Mouse (Mus musculus) stomach, embryonic 15.5 days (tissue): ENCODE measurements around the gene Mrpl43. TPM values are rescaled to one million over a fixed set of nuclear protein-coding genes. Genes with fewer than 3 reads are reported as not detected.

ENCODE experiments used
- ATAC-seq: fragments of 200-750 bp; cut with Nextera tagmentation; 2 replicates; pipeline ENCODE4 v1.8.0; 2017; ENCODE audit warnings: low read depth, moderate number of reproducible peaks, moderate TSS enrichment; ENCODE audit not compliant: insufficient read depth, low FRiP score
- H3K27ac ChIP-seq: fragments of 300-500 bp; sonication (generic); 2 replicates; pipeline ENCODE4 v1.5.1; 2015; ENCODE audit warnings: mild to moderate bottlenecking, inconsistent platforms
- H3K27me3 ChIP-seq: fragments of 300-500 bp; sonication (generic); replicated peaks from 2 replicates; pipeline ENCODE4 v1.6.1; 2015; ENCODE audit warnings: inconsistent platforms
- H3K36me3 ChIP-seq: fragments of 300-500 bp; sonication (generic); 2 replicates; pipeline ENCODE4 v1.6.1; 2015; ENCODE audit warnings: inconsistent platforms
- H3K4me1 ChIP-seq: fragments of 300-500 bp; sonication (generic); 2 replicates; pipeline ENCODE4 v1.6.1; 2015; ENCODE audit warnings: inconsistent platforms
- H3K4me2 ChIP-seq: fragments of 300-500 bp; sonication (generic); 2 replicates; pipeline ENCODE4 v1.6.1; 2015; ENCODE audit warnings: mild to moderate bottlenecking, inconsistent platforms
- H3K4me3 ChIP-seq: fragments of 300-500 bp; sonication (generic); replicated peaks from 2 replicates; pipeline ENCODE4 v1.5.1; 2015; ENCODE audit warnings: inconsistent platforms
- H3K9ac ChIP-seq: fragments of 300-500 bp; sonication (generic); 2 replicates; pipeline ENCODE4 v1.6.1; 2015; ENCODE audit warnings: inconsistent platforms
- H3K9me3 ChIP-seq: fragments of 300-500 bp; sonication (generic); 2 replicates; pipeline ENCODE4 v1.6.1; 2016; ENCODE audit warnings: inconsistent platforms
- WGBS: fragments of 180-500 bp; shearing (Covaris S2); methylation state at CpG from one replicate; pipeline ENCODE4 v1.1.7; 2015; 5-methylcytosine and 5-hydroxymethylcytosine counted together
- polyA plus RNA-seq: library from polyadenylated mRNA; unstranded; fragments of >200 nt; fragmentation: Nextera tagmentation; extraction: Ambion mirVana; gene quantifications from 2 replicates; pipeline ENCODE4 v1.2.1, GENCODE M21; 2015

The Mrpl43 gene
- polyA plus RNA-seq, 1 experiment from 2014 or later, result 70.4 TPM

DNA sequence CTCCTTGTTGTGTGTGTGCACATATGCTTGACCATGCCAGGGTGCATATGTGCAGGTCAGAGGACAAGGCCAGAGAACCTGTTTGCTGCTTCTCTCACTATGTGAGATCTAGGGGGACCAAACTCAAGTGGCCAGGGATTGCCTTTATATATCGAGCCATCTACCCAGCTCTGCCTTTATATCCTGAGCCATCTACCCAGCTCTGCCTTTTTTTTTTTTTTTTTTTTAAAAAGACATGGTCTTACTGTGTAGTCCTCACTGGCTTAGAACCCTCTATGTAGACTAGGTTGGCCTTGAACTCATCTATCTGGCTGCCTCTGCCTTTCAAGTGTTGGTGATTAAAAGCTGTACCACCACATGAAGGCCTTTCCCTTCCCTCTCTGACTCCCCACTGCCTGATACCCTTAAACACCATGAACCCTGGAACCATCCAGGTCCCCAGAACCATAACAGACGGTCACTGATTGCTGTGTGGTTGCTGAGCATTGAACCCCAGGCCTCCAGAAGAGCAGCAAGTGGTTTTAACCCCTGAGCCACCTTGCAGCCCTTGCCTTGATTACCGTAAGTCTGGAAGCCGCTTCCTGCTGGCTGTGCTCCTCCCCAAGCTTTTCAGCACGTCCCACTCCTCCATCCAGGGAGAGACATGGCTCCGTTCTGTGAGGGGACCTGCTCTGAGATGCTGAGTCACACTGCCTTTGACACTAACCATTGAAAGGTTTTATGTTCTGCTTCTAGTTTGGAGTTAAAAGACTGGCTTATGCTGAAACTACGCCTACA, 2.3 kb downstream of the Mrpl43 start:
- no peak overlapping the region for H3K4me3 ChIP-seq
- H3K9ac ChIP-seq, result no peak overlapping the region
- H3K4me1 ChIP-seq, result peaks cover 25% of the 10 kb centered on the region
- 82% methylated on average over 7 of the region's 7 CpGs for WGBS
- no peak overlapping the region for H3K4me2 ChIP-seq
- H3K27ac ChIP-seq, result no peak overlapping the region
- no peaks in the 10 kb centered on the region for H3K9me3 ChIP-seq
- H3K36me3 ChIP-seq, result peaks cover 5% of the 10 kb centered on the region; the same call in 1 of the 2 replicates
- no peaks in the 10 kb centered on the region for H3K27me3 ChIP-seq
- ATAC-seq, result no peak

DNA sequence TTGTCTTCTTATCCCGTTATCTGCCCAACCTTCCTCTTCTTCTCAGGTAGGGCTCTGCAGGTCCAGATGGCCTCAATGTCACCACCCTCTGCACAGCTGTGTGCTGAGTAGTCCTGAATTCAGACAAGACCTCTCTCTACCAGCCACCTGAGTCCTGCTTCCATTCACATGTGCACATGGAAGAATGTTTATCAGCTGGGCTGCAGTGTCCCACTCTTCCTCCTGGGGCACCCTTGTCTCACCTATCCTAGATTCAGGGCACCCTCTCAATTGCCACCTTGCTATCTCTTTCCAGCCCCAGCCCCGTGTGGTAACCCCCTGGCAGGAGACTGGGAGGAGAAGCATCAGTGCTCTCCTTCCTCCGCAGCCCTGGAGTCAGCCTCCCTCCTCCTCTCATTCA, 3.9 kb downstream of the Mrpl43 start:
- Histone ChIP-seq H3K27me3 (no peaks in the 10 kb centered on the region), H3K27ac (no peak overlapping the region), H3K4me1 (peaks cover 14% of the 10 kb centered on the region), H3K36me3 (peaks cover 5% of the 10 kb centered on the region; the same call in 1 of the 2 replicates), H3K9me3 (no peaks in the 10 kb centered on the region), H3K4me3 (no peak overlapping the region), H3K4me2 (no peak overlapping the region), H3K9ac (no peak overlapping the region)
- no peak for ATAC-seq
- WGBS, result 55% methylated on average over 3 of the region's 3 CpGs

DNA sequence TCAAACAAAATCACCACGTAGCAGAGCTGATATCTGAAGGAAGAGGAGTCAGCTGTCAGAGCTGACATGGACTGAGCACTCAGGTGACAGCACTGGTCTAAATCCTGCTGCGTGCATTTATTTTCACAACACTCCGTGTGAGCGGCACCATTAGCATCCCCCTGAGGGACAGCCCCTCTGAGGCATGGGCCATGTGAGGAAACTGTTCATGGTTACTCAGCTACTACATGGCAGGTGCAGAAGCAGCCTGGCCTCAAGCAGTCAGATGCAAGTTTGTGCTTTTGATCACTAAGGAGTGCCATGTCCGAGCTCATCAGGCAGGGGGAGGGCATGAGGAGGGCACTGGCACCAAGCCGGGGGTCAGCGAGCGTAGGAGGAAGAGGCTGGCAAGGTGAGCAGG, 6.6 kb downstream of the Mrpl43 start:
- 86% methylated on average over 8 of the region's 8 CpGs for WGBS
- Histone ChIP-seq H3K36me3 (peaks cover 5% of the 10 kb centered on the region; the same call in 1 of the 2 replicates), H3K27ac (no peak overlapping the region), H3K4me2 (no peak overlapping the region), H3K9me3 (no peaks in the 10 kb centered on the region), H3K27me3 (no peaks in the 10 kb centered on the region), H3K9ac (no peak overlapping the region), H3K4me3 (no peak overlapping the region), H3K4me1 (no peaks in the 10 kb centered on the region)
- no peak for ATAC-seq

DNA sequence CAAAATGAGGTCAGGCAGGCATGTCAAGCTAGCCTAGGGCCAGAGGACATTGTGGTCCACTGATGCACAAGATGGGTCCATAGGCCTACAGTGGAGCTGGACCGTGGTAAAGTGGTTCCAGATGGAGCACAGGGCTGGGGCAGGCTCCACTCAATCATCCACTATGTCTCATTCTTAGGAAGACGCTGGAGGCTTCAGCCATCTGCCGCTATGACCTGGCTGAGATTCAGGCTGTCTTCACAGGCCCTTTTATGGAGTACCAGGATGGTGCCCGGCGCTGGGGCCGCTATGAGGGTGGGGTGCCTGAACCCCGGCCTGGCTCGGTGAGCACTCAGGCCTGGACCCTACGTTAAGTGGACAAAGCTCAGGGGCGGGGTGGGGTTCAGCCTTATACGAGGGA, 8.5 kb downstream of the Mrpl43 start:
- H3K27me3 ChIP-seq, result no peaks in the 10 kb centered on the region
- no peak overlapping the region for H3K4me3 ChIP-seq
- H3K9ac ChIP-seq, result no peak overlapping the region
- H3K27ac ChIP-seq, result no peak overlapping the region
- ATAC-seq, result no peak
- no peaks in the 10 kb centered on the region for H3K9me3 ChIP-seq
- 78% methylated on average over 11 of the region's 11 CpGs for WGBS
- no peak overlapping the region for H3K4me2 ChIP-seq
- H3K4me1 ChIP-seq, result no peaks in the 10 kb centered on the region
- H3K36me3 ChIP-seq, result peaks cover 5% of the 10 kb centered on the region; the same call in 1 of the 2 replicates

DNA sequence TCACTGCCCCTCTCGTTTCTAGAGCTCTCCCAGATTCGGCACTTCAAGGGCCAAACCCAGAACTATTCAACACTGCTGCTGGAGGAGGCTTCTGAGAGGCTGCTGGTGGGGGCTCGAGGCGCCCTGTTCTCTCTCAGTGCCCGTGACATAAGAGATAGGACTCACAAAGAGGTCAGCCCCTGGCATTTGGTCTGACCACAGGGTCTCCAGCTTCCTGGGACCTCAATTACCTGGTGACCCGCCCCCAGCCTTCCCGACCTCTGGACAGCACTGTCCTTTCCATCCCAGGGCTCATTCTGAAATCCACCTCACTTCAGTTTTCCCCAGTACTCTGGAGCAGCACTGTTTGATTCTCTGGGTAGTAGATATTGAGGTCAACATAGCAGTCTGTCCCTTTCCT, 13.5 kb downstream of the Mrpl43 start:
- H3K4me2 ChIP-seq, result no peak overlapping the region

DNA sequence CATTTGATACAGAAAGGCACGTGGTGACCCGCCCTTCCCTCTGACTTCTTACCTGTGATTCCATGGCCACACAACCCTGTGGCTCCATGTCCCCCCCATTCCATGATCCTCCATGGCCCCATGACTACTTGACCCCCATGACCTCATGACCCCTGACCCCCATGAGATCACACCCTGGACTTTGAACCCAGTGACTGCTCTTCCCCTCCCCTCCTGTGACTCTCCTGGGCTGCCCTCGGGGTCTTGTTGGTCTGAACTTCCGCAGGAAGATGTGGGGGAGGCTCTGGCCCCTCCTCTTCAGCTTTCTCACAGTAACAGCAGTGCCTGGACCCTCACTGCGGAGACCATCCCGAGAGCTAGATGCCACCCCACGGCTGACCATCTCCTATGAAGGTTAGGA, 14.0 kb downstream of the Mrpl43 start:
- WGBS, result 53% methylated on average over 7 of the region's 7 CpGs
- H3K4me3 ChIP-seq, result no peak overlapping the region
- peaks cover 17% of the 10 kb centered on the region for H3K4me1 ChIP-seq
- no peak overlapping the region for H3K9ac ChIP-seq
- ATAC-seq, result no peak
- no peak overlapping the region for H3K4me2 ChIP-seq
- H3K27me3 ChIP-seq, result no peaks in the 10 kb centered on the region
- H3K36me3 ChIP-seq, result no peaks in the 10 kb centered on the region
- H3K9me3 ChIP-seq, result no peaks in the 10 kb centered on the region
- no peak overlapping the region for H3K27ac ChIP-seq

More for the DNA sequence above, 13.5 kb downstream of the Mrpl43 start:
- H3K27me3 ChIP-seq, result no peaks in the 10 kb centered on the region
- H3K9ac ChIP-seq, result no peak overlapping the region
- H3K27ac ChIP-seq, result no peak overlapping the region
- peaks cover 17% of the 10 kb centered on the region for H3K4me1 ChIP-seq
- no peak overlapping the region for H3K4me3 ChIP-seq
- H3K9me3 ChIP-seq, result no peaks in the 10 kb centered on the region
- no peaks in the 10 kb centered on the region for H3K36me3 ChIP-seq
- no peak for ATAC-seq
- WGBS, result 68% methylated on average over 7 of the region's 7 CpGs

DNA sequence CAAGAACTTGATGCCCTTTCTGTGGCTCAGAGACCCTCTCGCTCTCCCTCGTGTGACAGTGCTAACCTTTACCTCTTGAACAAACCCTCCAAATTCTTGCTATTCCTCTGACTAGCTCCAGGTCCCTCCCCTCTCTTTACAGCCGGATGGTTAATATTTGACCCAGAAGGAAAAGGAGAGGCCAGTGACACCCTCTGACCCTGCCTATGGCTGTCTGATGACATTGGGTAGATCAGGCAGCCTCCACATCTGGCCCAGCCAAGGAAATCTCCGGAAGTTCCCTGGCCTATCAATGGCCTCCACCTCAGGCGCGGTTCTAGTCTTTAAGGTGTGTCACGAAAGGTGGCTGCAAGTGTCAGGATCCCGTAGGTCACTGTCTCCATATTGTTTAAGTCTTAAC, 15.2 kb downstream of the Mrpl43 start:
- no peaks in the 10 kb centered on the region for H3K36me3 ChIP-seq
- ATAC-seq, result peak; percentile 49; the same call in 1 of the 2 replicates

DNA sequence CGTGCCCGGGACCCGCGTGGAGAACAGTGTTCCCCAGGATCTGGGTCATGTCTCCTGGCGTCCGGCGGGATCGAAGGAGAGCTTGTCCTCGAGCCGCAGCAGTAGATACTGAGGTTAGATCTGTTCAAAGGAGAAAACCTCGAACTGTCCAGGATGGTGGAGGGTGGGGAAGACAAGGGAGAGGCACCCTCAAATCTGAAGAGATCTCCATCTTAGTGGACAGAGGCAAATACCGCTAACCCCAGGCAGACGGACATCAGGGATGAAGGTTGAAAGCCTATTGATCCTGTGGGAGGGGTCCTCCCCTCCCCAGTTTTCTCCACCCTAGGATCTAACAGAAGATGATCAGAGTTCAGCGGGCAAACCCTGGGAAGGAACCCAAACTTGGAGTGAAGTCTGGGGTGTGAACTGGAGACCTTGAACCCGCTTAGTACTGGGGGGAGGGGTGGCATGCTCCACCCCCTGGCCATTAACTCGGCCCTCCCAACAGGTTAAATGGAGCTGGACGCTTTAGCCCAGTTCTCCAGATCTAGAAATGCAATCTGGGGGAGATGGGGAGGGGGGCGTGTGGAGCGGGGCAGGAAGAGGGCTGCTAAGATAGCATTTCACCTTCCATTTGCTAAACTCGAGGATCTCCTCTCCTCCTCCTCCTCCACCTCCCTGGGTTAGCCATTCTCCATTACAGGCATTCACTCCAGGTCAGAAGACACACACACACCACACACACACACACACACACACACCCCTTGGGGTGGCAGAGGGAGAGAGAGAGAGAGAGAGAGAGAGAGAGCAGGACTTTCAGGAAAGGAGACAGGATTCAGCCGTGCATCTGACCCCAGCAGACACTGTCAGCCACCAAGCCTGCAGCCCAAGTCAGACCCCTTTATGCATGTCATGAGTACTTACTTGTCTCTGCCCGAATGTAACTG, 16.4 kb downstream of the Mrpl43 start:
- Histone ChIP-seq H3K9ac (peak overlapping the region; percentile 51; the same call in 1 of the 2 replicates), H3K4me2 (peak overlapping the region; percentile 95), H3K27ac (peak overlapping the region; percentile 72; the same call in 1 of the 2 replicates), H3K36me3 (no peaks in the 10 kb centered on the region), H3K27me3 (no peaks in the 10 kb centered on the region), H3K4me3 (peak overlapping the region; percentile 61), H3K9me3 (no peaks in the 10 kb centered on the region), H3K4me1 (peaks cover 17% of the 10 kb centered on the region)
- ATAC-seq, result no peak
- 8% methylated on average over 22 of the region's 22 CpGs for WGBS

More for the DNA sequence above, 15.2 kb downstream of the Mrpl43 start:
- Histone ChIP-seq H3K4me1 (peaks cover 17% of the 10 kb centered on the region), H3K9ac (no peak overlapping the region), H3K4me2 (peak overlapping the region; percentile 95), H3K4me3 (peak overlapping the region; percentile 61; the same call in 1 of the 2 replicates), H3K27me3 (no peaks in the 10 kb centered on the region), H3K27ac (peak overlapping the region; percentile 53; the same call in 1 of the 2 replicates), H3K9me3 (no peaks in the 10 kb centered on the region)
- WGBS, result 59% methylated on average over 8 of the region's 8 CpGs

DNA sequence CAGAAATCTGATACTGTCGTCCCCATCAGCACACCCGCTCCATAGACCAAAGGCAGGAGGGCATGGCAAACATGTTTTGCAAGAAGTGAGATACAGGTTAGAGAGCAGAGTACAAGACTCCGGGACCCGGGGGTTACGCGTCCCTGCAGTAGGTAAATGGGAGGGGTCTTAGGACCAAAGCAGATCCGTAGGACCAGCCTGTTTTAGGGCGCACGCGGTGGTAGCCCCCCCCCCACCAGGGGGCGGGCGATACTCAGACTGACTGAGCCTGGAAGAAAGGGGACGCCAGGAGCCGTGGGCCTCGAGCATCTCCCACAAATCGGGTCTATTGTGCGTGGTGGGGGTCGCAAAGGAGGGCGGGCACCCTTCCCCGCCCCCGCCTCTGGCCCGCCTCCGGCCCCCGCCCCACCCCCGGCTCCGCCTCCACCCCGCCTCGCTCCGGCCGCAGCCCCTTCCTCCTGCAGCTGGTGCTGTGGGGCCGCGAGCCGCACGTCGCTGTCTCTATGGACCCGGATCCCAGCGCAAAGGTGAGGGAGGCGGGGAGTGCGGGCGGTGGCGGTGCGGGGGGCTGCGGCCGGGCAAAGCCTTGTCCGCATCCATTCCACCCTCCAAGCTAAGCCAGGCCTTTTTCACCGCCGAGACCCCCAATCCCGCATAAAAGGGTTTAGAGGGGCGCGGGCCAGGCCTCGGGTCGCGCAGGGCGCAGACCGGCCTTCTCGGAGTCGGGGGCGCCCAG, 17.2 kb downstream of the Mrpl43 start, which contains the start of gene Sema4g:
Sema4g (plus strand) TSS at position 271 of the 736 bp plus-strand sequence.
- WGBS, result under 1% methylated on average over 49 of the region's 58 CpGs
- peak; percentile 33 for ATAC-seq
- peak within 1 kb of the TSS; percentile 72 for H3K27ac ChIP-seq
- H3K27me3 ChIP-seq, result no peaks in the 10 kb centered on the region
- H3K4me1 ChIP-seq, result peaks cover 17% of the 10 kb centered on the region
- H3K36me3 ChIP-seq, result no peaks in the 10 kb centered on the region
- peak within 1 kb of the TSS; percentile 51; the same call in 1 of the 2 replicates for H3K9ac ChIP-seq
- H3K9me3 ChIP-seq, result no peaks in the 10 kb centered on the region
- peak within 1 kb of the TSS; percentile 61 for H3K4me3 ChIP-seq
- peak within 1 kb of the TSS; percentile 95 for H3K4me2 ChIP-seq

DNA sequence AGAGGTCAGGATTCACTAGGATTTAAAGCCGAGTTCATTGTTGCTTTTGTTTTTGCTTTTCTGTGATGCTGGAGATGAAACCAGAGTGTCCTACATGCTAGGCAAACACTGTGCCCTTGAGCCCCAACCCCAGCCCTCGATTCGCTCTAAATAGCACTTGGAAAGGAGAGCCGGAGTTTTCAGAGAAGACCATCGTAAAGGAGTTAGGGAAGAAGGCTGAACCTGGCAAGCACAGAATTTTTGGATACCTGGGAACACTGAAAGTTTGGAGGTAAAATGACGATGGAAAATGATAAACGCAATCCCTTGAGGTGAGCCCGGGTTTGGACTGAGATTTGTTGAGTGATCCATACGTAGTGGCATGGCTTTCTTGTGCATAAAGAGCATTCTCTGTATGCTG, 17.9 kb downstream of the Mrpl43 start:
- Histone ChIP-seq H3K4me2 (peak overlapping the region; percentile 95), H3K4me1 (peaks cover 17% of the 10 kb centered on the region), H3K27me3 (no peaks in the 10 kb centered on the region), H3K9me3 (no peaks in the 10 kb centered on the region), H3K27ac (no peak overlapping the region), H3K9ac (no peak overlapping the region), H3K36me3 (no peaks in the 10 kb centered on the region), H3K4me3 (peak overlapping the region; percentile 61; the same call in 1 of the 2 replicates)
- WGBS, result 28% methylated on average over 9 of the region's 9 CpGs
- ATAC-seq, result no peak

DNA sequence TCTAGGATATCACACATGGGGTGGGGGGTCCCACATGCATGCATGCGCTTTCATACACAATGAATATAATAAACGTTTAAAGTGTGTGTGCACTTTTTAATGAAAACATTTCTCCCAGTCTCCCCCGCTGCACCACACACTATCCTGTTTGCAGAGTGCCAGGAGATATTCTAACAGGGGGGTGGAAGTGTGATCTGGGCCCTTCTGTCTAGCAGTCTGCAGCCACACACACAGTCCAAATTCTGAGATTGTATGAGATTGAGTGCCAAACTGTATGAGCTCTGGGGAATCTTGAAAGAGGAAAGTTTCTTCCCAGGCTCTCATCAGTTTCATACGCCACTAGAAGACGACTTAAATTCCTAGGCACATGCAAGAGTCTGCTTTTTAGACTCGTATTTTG, 18.4 kb downstream of the Mrpl43 start:
- Histone ChIP-seq H3K27ac (no peak overlapping the region), H3K4me3 (no peak overlapping the region), H3K9me3 (no peaks in the 10 kb centered on the region), H3K4me1 (peaks cover 17% of the 10 kb centered on the region), H3K9ac (no peak overlapping the region), H3K27me3 (no peaks in the 10 kb centered on the region), H3K4me2 (no peak overlapping the region), H3K36me3 (no peaks in the 10 kb centered on the region)
- WGBS, result 54% methylated on average over 6 of the region's 6 CpGs
- ATAC-seq, result no peak
